Mouse (Mus musculus) C2C12 (cell line): ENCODE measurements around the gene Mt4.

ENCODE experiments used
- CEBPB ChIP-seq: IDR thresholded peaks from one replicate; pipeline ENCODE4 v1.6.1; 2011; ENCODE audit warnings: low read depth, mild to moderate bottlenecking, control low read depth, moderate library complexity
- CTCF ChIP-seq: IDR thresholded peaks from one replicate; pipeline ENCODE4 v1.5.1; 2011; ENCODE audit not compliant: control insufficient read depth, insufficient read depth, insufficient read length
- MAX ChIP-seq: IDR thresholded peaks from one replicate; pipeline ENCODE4 v1.6.1; 2011; ENCODE audit warnings: mild to moderate bottlenecking, control low read depth
- MYOG ChIP-seq: IDR thresholded peaks from one replicate; pipeline ENCODE4 v1.6.1; 2011; ENCODE audit not compliant: control insufficient read depth, insufficient read length; ENCODE audit errors: extremely low read depth

- TF ChIP-seq CTCF (no peak), MAX (no peak), MYOG (no peak), CEBPB (no peak)
Observed at GRCm38 (mm10) chr8:94171321-94171755, 34.3 kb downstream of the Mt4 start.
